In genomic region chr3:138662625-138663024, GRCm38 (mm10) we compare ENCODE assay signal across 22 mouse cellular contexts.
"Had no signal": no experiment of that assay in that cellular context is flagged by ENCODE, and none has a peak within 500 bp of the region (broad histone marks: within the 10 kb centered on the region; RNA-seq: fewer than 3 reads in every experiment).

No protein-coding gene starts in this region.

- H3K27ac ChIP-seq: liver, embryonic 14.5 days; midbrain, embryonic 10.5 days; midbrain, embryonic 12.5 days; neural tube, embryonic 13.5 days; neural tube, embryonic 15.5 days; stomach, embryonic 15.5 days; stomach, postnatal 0 days had no signal

- ATAC-seq: midbrain, embryonic 16.5 days had no signal

- H3K4me3 ChIP-seq: midbrain, embryonic 10.5 days; midbrain, embryonic 12.5 days; myocyte; neural tube, embryonic 13.5 days; neural tube, embryonic 15.5 days; stomach, embryonic 15.5 days had no signal

- DNase-seq: lung, adult 18-20 months; lung, embryonic 14.5 days; lung, postnatal 10 days; lung, postnatal 4 days; midbrain, embryonic 14.5 days; retina, postnatal 1 day; right cerebral cortex, adult 18-20 months; right cerebral cortex, postnatal 25 days; right cerebral cortex, postnatal 4 days; spleen, adult 18-20 months; thymus, adult 2 months; thymus, postnatal 25 days; thymus, postnatal 4 days had no signal
